Mouse (Mus musculus) ES-Bruce4 (cell line): ENCODE measurements around the gene Zfp819. TPM values are rescaled to one million over a fixed set of nuclear protein-coding genes. Genes with fewer than 3 reads are reported as not detected.

ENCODE experiments used
- H3K27ac ChIP-seq: 2 replicates; pipeline ENCODE4 v1.5.1; 2012; ENCODE audit warnings: low read length, inconsistent platforms; ENCODE audit not compliant: insufficient read depth
- H3K27me3 ChIP-seq: 2 replicates; pipeline ENCODE4 v1.6.1; 2012; ENCODE audit warnings: mild to moderate bottlenecking, low read length, inconsistent platforms; ENCODE audit not compliant: control insufficient read depth, poor library complexity, insufficient read depth, severe bottlenecking
- H3K36me3 ChIP-seq: 2 replicates; pipeline ENCODE4 v1.6.1; 2012; ENCODE audit warnings: inconsistent platforms, mild to moderate bottlenecking, low read length, moderate library complexity; ENCODE audit not compliant: control insufficient read depth, poor library complexity, insufficient read depth, severe bottlenecking
- H3K4me1 ChIP-seq: one replicate; pipeline ENCODE4 v1.8.1; 2011; ENCODE audit warnings: low read length; ENCODE audit not compliant: control insufficient read depth, insufficient read depth
- H3K4me3 ChIP-seq: 2 replicates; pipeline ENCODE4 v1.5.1; 2011; ENCODE audit warnings: low read depth, mild to moderate bottlenecking, low read length
- H3K9ac ChIP-seq: 2 replicates; pipeline ENCODE4 v1.6.1; 2012; ENCODE audit warnings: low read depth, mild to moderate bottlenecking, inconsistent platforms; ENCODE audit not compliant: poor library complexity, severe bottlenecking
- H3K9me3 ChIP-seq: replicated peaks from 2 replicates; pipeline ENCODE4 v1.6.1; 2012; ENCODE audit warnings: mild to moderate bottlenecking, low read length, inconsistent platforms; ENCODE audit not compliant: control insufficient read depth, poor library complexity, insufficient read depth, severe bottlenecking
- CTCF ChIP-seq: IDR thresholded peaks from one replicate; pipeline ENCODE4 v1.8.1; 2011; ENCODE audit warnings: low read depth, low read length
- EP300 ChIP-seq: IDR thresholded peaks from 2 replicates; pipeline ENCODE4 v1.6.1; 2011; ENCODE audit warnings: low read depth, low read length; ENCODE audit not compliant: insufficient read depth
- POLR2A ChIP-seq: IDR thresholded peaks from one replicate; pipeline ENCODE4 v1.8.1; 2011; ENCODE audit warnings: low read length; ENCODE audit not compliant: insufficient read depth
- polyA plus RNA-seq: library from polyadenylated mRNA; stranded (reverse); fragments of >200 nt; gene quantifications from 2 replicates; pipeline ENCODE4 v1.2.4, GENCODE M21; 2011; ENCODE audit warnings: low read depth; ENCODE audit not compliant: missing spikeins, insufficient read depth, insufficient read length

Zfp819 gene
- polyA plus RNA-seq, 1 experiment = 3.4 TPM

GRCm38 (mm10) chr7:43579440-43580171 lies 27.4 kb upstream of the Zfp819 start, which contains the start of gene Zfp719:
Gene Zfp719 (plus strand): TSS chr7:43579610.
- Histone ChIP-seq H3K9me3 (no peaks in the 10 kb centered on the region), H3K27me3 (no peaks in the 10 kb centered on the region), H3K4me3 (peak within 1 kb of the TSS; percentile 93), H3K9ac (peak within 1 kb of the TSS; percentile 62), H3K27ac (peak within 1 kb of the TSS; percentile 39), H3K4me1 (peaks cover 2% of the 10 kb centered on the region), H3K36me3 (peaks cover 7% of the 10 kb centered on the region)
- TF ChIP-seq EP300 (0 out of 2 replicates have a peak, but pooled peaks have one; percentile 16), CTCF (no peak), POLR2A (peak; percentile 86)

- peak overlapping the region; percentile 93 for H3K4me3 ChIP-seq
- peaks cover 2% of the 10 kb centered on the region for H3K4me1 ChIP-seq
- no peaks in the 10 kb centered on the region for H3K9me3 ChIP-seq
- TF ChIP-seq EP300 (no peak), POLR2A (no peak), CTCF (no peak)
- no peak overlapping the region for H3K27ac ChIP-seq
- H3K36me3 ChIP-seq = peaks cover 13% of the 10 kb centered on the region
- no peaks in the 10 kb centered on the region for H3K27me3 ChIP-seq
- peak overlapping the region; percentile 62 for H3K9ac ChIP-seq
These were observed 26.4 kb upstream of the Zfp819 start for GRCm38 (mm10) chr7:43580526-43580925.

GRCm38 (mm10) chr7:43584790-43585189 lies 22.2 kb upstream of the Zfp819 start:
- peaks cover 2% of the 10 kb centered on the region for H3K4me1 ChIP-seq
- H3K9ac ChIP-seq = no peak overlapping the region
- TF ChIP-seq CTCF (peak; percentile 22), EP300 (no peak)
- no peaks in the 10 kb centered on the region for H3K9me3 ChIP-seq
- no peak overlapping the region for H3K4me3 ChIP-seq
- peaks cover 48% of the 10 kb centered on the region for H3K36me3 ChIP-seq
- no peak overlapping the region for H3K27ac ChIP-seq
- H3K27me3 ChIP-seq = no peaks in the 10 kb centered on the region

GRCm38 (mm10) chr7:43601884-43602283 lies 5.1 kb upstream of the Zfp819 start:
- no peaks in the 10 kb centered on the region for H3K36me3 ChIP-seq
- H3K9me3 ChIP-seq = no peaks in the 10 kb centered on the region
- H3K27ac ChIP-seq = peak overlapping the region; percentile 76
- TF ChIP-seq CTCF = no peak
- no peak for TF ChIP-seq POLR2A
- TF ChIP-seq EP300 = no peak
- H3K4me1 ChIP-seq = peaks cover 3% of the 10 kb centered on the region
- H3K4me3 ChIP-seq = no peak overlapping the region
- no peaks in the 10 kb centered on the region for H3K27me3 ChIP-seq
- peak overlapping the region; percentile 47; the same call in 1 of the 2 replicates for H3K9ac ChIP-seq

- Histone ChIP-seq H3K9ac (peak overlapping the region; percentile 25; the same call in 1 of the 2 replicates), H3K9me3 (no peaks in the 10 kb centered on the region), H3K36me3 (peaks cover 13% of the 10 kb centered on the region), H3K4me3 (peak overlapping the region; percentile 69), H3K4me1 (peaks cover 4% of the 10 kb centered on the region), H3K27ac (peak overlapping the region; percentile 90), H3K27me3 (no peaks in the 10 kb centered on the region)
- no peak for TF ChIP-seq CTCF
- peak; percentile 70; the same call in 1 of the 2 replicates for TF ChIP-seq EP300
These were observed 846 bp downstream of the Zfp819 start for GRCm38 (mm10) chr7:43607743-43608287.

- Histone ChIP-seq H3K27ac (peak overlapping the region; percentile 90), H3K4me3 (no peak overlapping the region), H3K9ac (peak overlapping the region; percentile 18; the same call in 1 of the 2 replicates), H3K9me3 (no peaks in the 10 kb centered on the region), H3K4me1 (peaks cover 4% of the 10 kb centered on the region), H3K27me3 (no peaks in the 10 kb centered on the region), H3K36me3 (peaks cover 13% of the 10 kb centered on the region)
- no peak for TF ChIP-seq CTCF
- TF ChIP-seq EP300 = no peak
- TF ChIP-seq POLR2A = no peak
These were observed 1.4 kb downstream of the Zfp819 start for GRCm38 (mm10) chr7:43608316-43608824.
